ENCODE assay signal across 9 mouse cellular contexts in genomic region chr11:99189154-99189582, GRCm38 (mm10). TPM values are rescaled to one million over a fixed set of nuclear protein-coding genes. Genes with fewer than 3 reads are reported as not detected.
DNase-seq lines count a peak whose midpoint lies in the region; ATAC-seq and TF ChIP-seq lines count a peak whose summit lies in the region.
"Had no signal": no experiment of that assay in that cellular context is flagged by ENCODE, and none has a peak within 500 bp of the region (broad histone marks: within the 10 kb centered on the region; RNA-seq: fewer than 3 reads in every experiment).

No protein-coding gene starts in this region.

- H3K4me2 ChIP-seq in heart, embryonic 11.5 days, result no peak overlapping the region
- H3K4me2 ChIP-seq: limb, embryonic 12.5 days had no signal

- no peaks in the 10 kb centered on the region for H3K4me1 ChIP-seq in heart, embryonic 11.5 days (ENCODE audit: control insufficient read depth, insufficient read depth, low read length)
- no peaks in the 10 kb centered on the region; the same call in 1 of the 2 replicates for H3K4me1 ChIP-seq in bone marrow, adult 2 months (ENCODE audit: control insufficient read depth, insufficient read depth, low read length)
- H3K4me1 ChIP-seq in embryonic fibroblast, embryonic 13.5 days (ENCODE audit: control insufficient read depth, insufficient read depth, low read length), result no peaks in the 10 kb centered on the region

- no peak overlapping the region for H3K9ac ChIP-seq in heart, embryonic 11.5 days (ENCODE audit: low read depth, low read length)
- H3K9ac ChIP-seq: limb, embryonic 12.5 days had no signal

- 21% methylated on average over 14 of the region's 14 CpGs for WGBS in heart, embryonic 11.5 days (ENCODE audit: insufficient replicate concordance)
- WGBS in bone marrow, adult 2 months, result 1% methylated on average over 14 of the region's 14 CpGs
- 12% methylated on average over 14 of the region's 14 CpGs for WGBS in large intestine, adult 2 months

- peak; percentile 20 to 39 for DNase-seq in heart, adult 9 months (ENCODE audit: low spot score in 2 of 2)
- peak; percentile 91 for DNase-seq in CD4-positive, CD25-positive, alpha-beta regulatory T cell, adult 2 months (ENCODE audit: low read depth, low spot score)
- peak; percentile 43 for DNase-seq in large intestine, adult 2 months (ENCODE audit: low read depth, low spot score)
- peak; percentile 73 for DNase-seq in testis, postnatal 14 days (ENCODE audit: low spot score)

- TF ChIP-seq POLR2A in bone marrow, adult 2 months (IDR thresholded peaks at IDR 0.05; ENCODE audit: borderline replicate concordance, control insufficient read depth, low read depth, low read length), result no peak
- no peak for TF ChIP-seq POLR2A in embryonic fibroblast, embryonic 13.5 days (IDR thresholded peaks at IDR 0.05; ENCODE audit: low read depth, low read length)

- ATAC-seq in heart, embryonic 11.5 days (replicated peaks; ENCODE audit: insufficient number of reproducible peaks, low FRiP score, low TSS enrichment), result no peak
- peak; percentile 90 for ATAC-seq in monocyte, adult 5-6 weeks (replicated peaks; ENCODE audit: insufficient number of reproducible peaks, low FRiP score, low TSS enrichment, poor library complexity, severe bottlenecking)

- H3K27ac ChIP-seq in heart, embryonic 11.5 days (ENCODE audit: low read depth, low read length), result no peak overlapping the region
- no peak overlapping the region for H3K27ac ChIP-seq in bone marrow, adult 2 months (ENCODE audit: control insufficient read depth, insufficient read depth, low read depth, low read length, poor library complexity)
- no peak overlapping the region for H3K27ac ChIP-seq in embryonic fibroblast, embryonic 13.5 days (ENCODE audit: insufficient read depth, low read length)
- H3K27ac ChIP-seq: limb, embryonic 12.5 days had no signal

- no peaks in the 10 kb centered on the region for H3K9me3 ChIP-seq in heart, embryonic 11.5 days (replicated peaks; ENCODE audit: control insufficient read depth, low read length)
- H3K9me3 ChIP-seq: limb, embryonic 12.5 days had no signal

- peak; percentile 85 for TF ChIP-seq CTCF in bone marrow, adult 2 months (IDR thresholded peaks at IDR 0.05; ENCODE audit: control insufficient read depth, insufficient read depth, low read length)
- peak; percentile 52 for TF ChIP-seq CTCF in embryonic fibroblast, embryonic 13.5 days (IDR thresholded peaks at IDR 0.05; ENCODE audit: borderline replicate concordance, insufficient read depth, low read length)

- no peak overlapping the region for H3K4me3 ChIP-seq in heart, embryonic 11.5 days (ENCODE audit: low read depth, low read length)
- H3K4me3 ChIP-seq in bone marrow, adult 2 months (replicated peaks; ENCODE audit: control insufficient read depth, low read depth, low read length), result no peak overlapping the region
- H3K4me3 ChIP-seq in embryonic fibroblast, embryonic 13.5 days (ENCODE audit: insufficient read depth, low read length), result no peak overlapping the region
- H3K4me3 ChIP-seq: limb, embryonic 12.5 days had no signal

- no peaks in the 10 kb centered on the region for H3K36me3 ChIP-seq in heart, embryonic 11.5 days (ENCODE audit: control insufficient read depth, insufficient read depth, low read length)
- H3K36me3 ChIP-seq: limb, embryonic 12.5 days had no signal

- no peaks in the 10 kb centered on the region; the same call in 1 of the 2 replicates for H3K27me3 ChIP-seq in heart, embryonic 11.5 days (ENCODE audit: control insufficient read depth, insufficient read depth, low read length)

RNA-seq across cellular contexts. Expression of gene Ccr7, which starts 34.3 kb away (rescaled TPM):
- 0.21 and 0.36 TPM in 2 replicates for polyA plus RNA-seq in heart, embryonic 11.5 days (2014; fragmentation: Nextera tagmentation; extraction: Ambion mirVana)
- polyA plus RNA-seq in bone marrow, adult 2 months (2011; ENCODE audit: insufficient read depth, insufficient read length, low replicate concordance, missing spikeins), result 1.5 and 9.7 TPM in 2 replicates
- polyA plus RNA-seq in embryonic fibroblast, embryonic 13.5 days (2011; ENCODE audit: insufficient read length, low read depth, missing spikeins), result not detected in 2 replicates
- polyA plus RNA-seq in large intestine, adult 2 months (2012; rRNA removed), result 5.8 and 7.7 TPM in 2 replicates
- total RNA-seq in monocyte, adult 5-6 weeks (2017), result 13.3 to 31.2 TPM (median 29.2 TPM) in 3 replicates

RNA-seq across cellular contexts. Expression of gene Smarce1, which starts 41.6 kb away (rescaled TPM):
- polyA plus RNA-seq in heart, embryonic 11.5 days (2014; fragmentation: Nextera tagmentation; extraction: Ambion mirVana), result 125 and 130 TPM in 2 replicates
- polyA plus RNA-seq in bone marrow, adult 2 months (2011; ENCODE audit: insufficient read depth, insufficient read length, low replicate concordance, missing spikeins), result 196 and 201 TPM in 2 replicates
- polyA plus RNA-seq in embryonic fibroblast, embryonic 13.5 days (2011; ENCODE audit: insufficient read length, low read depth, missing spikeins), result 137 and 154 TPM in 2 replicates
- polyA plus RNA-seq in large intestine, adult 2 months (2012; rRNA removed), result 16.6 and 17.2 TPM in 2 replicates
- total RNA-seq in monocyte, adult 5-6 weeks (2017), result 270 to 349 TPM (median 329 TPM) in 3 replicates

RNA-seq across cellular contexts. Expression of gene Krt222, which starts 54.7 kb away (rescaled TPM):
- 1.2 TPM in 2 replicates for polyA plus RNA-seq in heart, embryonic 11.5 days (2014; fragmentation: Nextera tagmentation; extraction: Ambion mirVana)
- polyA plus RNA-seq in bone marrow, adult 2 months (2011; ENCODE audit: insufficient read depth, insufficient read length, low replicate concordance, missing spikeins), result 0.95 TPM in 1 of 2 replicates, not detected in the other
- 0.49 TPM in 1 of 2 replicates, not detected in the other for polyA plus RNA-seq in embryonic fibroblast, embryonic 13.5 days (2011; ENCODE audit: insufficient read length, low read depth, missing spikeins)
- polyA plus RNA-seq in large intestine, adult 2 months (2012; rRNA removed), result 0.36 and 0.48 TPM in 2 replicates
- total RNA-seq in monocyte, adult 5-6 weeks (2017), result 0.64 to 3.8 TPM (median 1.7 TPM) in 3 replicates

Comparison
In these comparisons a context has a peak if more than half of its experiments do, and no peak if none do; other contexts are left out.
1. DNase-seq: peak in every context shown above with its lines; median percentile 91 in CD4-positive, CD25-positive, alpha-beta regulatory T cell, adult 2 months; 73 in testis, postnatal 14 days; 43 in large intestine, adult 2 months; 30 in heart, adult 9 months.